Mouse (Mus musculus) G1E-ER4 (cell line): ENCODE results near the gene Hsd3b1. TPM values are rescaled to one million over a fixed set of nuclear protein-coding genes. Genes with fewer than 3 reads are reported as not detected.

Source experiments
- GATA1 ChIP-seq: IDR thresholded peaks from one replicate; pipeline ENCODE4 v1.8.0; 2012; ENCODE audit warnings: low read length, inconsistent platforms
- polyA plus RNA-seq: library from polyadenylated mRNA; stranded (reverse); fragments of >175 nt; gene quantifications from 2 replicates; pipeline ENCODE4 v1.2.3, GENCODE M21; 2012

Gene Hsd3b1
- polyA plus RNA-seq, 1 experiment, result not detected

DNA sequence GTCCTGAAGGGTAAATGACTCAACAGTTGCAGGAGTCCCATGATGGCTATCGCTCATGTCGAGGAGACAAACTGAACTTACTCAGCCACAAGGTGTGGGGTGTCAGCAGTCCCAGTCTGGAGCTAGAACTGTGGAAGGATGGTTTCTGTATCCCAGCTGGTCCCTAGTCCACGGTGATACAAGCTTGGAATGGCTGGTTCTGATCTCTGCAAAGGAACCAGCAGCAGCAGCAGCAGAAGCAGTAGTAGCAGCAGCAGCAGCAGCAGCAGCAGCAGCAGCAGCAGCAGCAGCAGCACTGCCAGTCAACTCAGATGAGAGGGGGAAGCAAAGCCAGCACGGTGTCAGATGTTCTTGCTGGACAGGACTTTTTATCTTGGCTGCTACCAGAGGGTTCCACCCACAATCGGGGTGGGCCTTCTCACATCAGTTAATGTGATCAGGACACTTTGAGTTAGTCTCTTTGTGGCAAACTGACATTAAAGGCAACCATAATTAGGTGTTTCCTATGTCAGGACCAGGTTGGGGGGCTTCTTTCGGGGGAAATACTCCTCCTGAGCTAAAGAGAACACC, 45.4 kb downstream of the Hsd3b1 start, which contains the start of gene Hsd3b6:
Hsd3b6 (minus strand) TSS at position 343 of the 570 bp plus-strand sequence.
- TF ChIP-seq GATA1, result no peak

Other genes with a start within 250 kb of the Hsd3b1 start
- gene Hsd3b5, start 229.5 kb downstream of the Hsd3b1 start, polyA plus RNA-seq, result not detected in 2 replicates
- not detected in 2 replicates for gene Hsd3b2, start 135.3 kb downstream of the Hsd3b1 start, polyA plus RNA-seq
- gene Hsd3b3, start 96.7 kb downstream of the Hsd3b1 start, polyA plus RNA-seq, result not detected in 2 replicates
- gene Hsd3b6, start 45.4 kb downstream of the Hsd3b1 start, polyA plus RNA-seq, result not detected in 2 replicates
- not detected in 2 replicates for gene Hao2, start 33.4 kb upstream of the Hsd3b1 start, polyA plus RNA-seq